Mouse (Mus musculus): ENCODE measurements at regions not wholly inside any gene's neighbourhood (a gene's known extent, or its start where the extent isn't known, plus 50 kb on each side); places are given as distances from the start of the nearest gene placed in this dataset.

- DNase-seq (ENCODE audit: low spot score): peak; percentile 37
Observed at GRCm38 (mm10) chr7:145105831-145106493, 102.0 kb downstream of the 1810010D01Rik start.

GRCm38 (mm10) chr7:145102692-145103091, 105.2 kb downstream of the 1810010D01Rik start:
- DNase-seq (ENCODE audit: low spot score): no peak

- no peak for DNase-seq (ENCODE audit: low spot score)
Observed at GRCm38 (mm10) chr7:145102216-145102615, 105.7 kb downstream of the 1810010D01Rik start.

- no peak for DNase-seq (ENCODE audit: low spot score)
Observed at GRCm38 (mm10) chr7:145098335-145098734, 109.6 kb downstream of the 1810010D01Rik start.

GRCm38 (mm10) chr7:145094134-145094526, 113.8 kb downstream of the 1810010D01Rik start:
- no peak for DNase-seq (ENCODE audit: low spot score)

- DNase-seq (ENCODE audit: low spot score): no peak
Observed at GRCm38 (mm10) chr7:145093417-145094133, 114.3 kb downstream of the 1810010D01Rik start.

- DNase-seq (ENCODE audit: low spot score): no peak
Observed at GRCm38 (mm10) chr7:145092392-145093176, 115.3 kb downstream of the 1810010D01Rik start.

- no peak for DNase-seq (ENCODE audit: low spot score)
Observed at GRCm38 (mm10) chr7:145090849-145091248, 117.1 kb downstream of the 1810010D01Rik start.

- DNase-seq (ENCODE audit: low spot score): no peak
Observed at GRCm38 (mm10) chr7:145089315-145089721, 118.6 kb downstream of the 1810010D01Rik start.

GRCm38 (mm10) chr7:145088655-145089054, 119.3 kb downstream of the 1810010D01Rik start:
- no peak for DNase-seq (ENCODE audit: low spot score)

GRCm38 (mm10) chr7:145087790-145088189, 120.1 kb downstream of the 1810010D01Rik start:
- no peak for DNase-seq (ENCODE audit: low spot score)

GRCm38 (mm10) chr7:145082917-145083752, 124.8 kb downstream of the 1810010D01Rik start:
- no peak for DNase-seq (ENCODE audit: low spot score)

- no peak for DNase-seq (ENCODE audit: low spot score)
Observed at GRCm38 (mm10) chr7:145071996-145072790, 132.5 kb upstream of the Ccnd1 start.

- no peak for DNase-seq (ENCODE audit: low spot score)
Observed at GRCm38 (mm10) chr7:145071533-145071932, 131.8 kb upstream of the Ccnd1 start.

- DNase-seq (ENCODE audit: low spot score): no peak
Observed at GRCm38 (mm10) chr7:145067366-145067765, 127.6 kb upstream of the Ccnd1 start.

GRCm38 (mm10) chr7:145056320-145056719, 116.6 kb upstream of the Ccnd1 start:
- peak; percentile 14 for DNase-seq (ENCODE audit: low spot score)

GRCm38 (mm10) chr7:145051616-145052015, 111.9 kb upstream of the Ccnd1 start:
- DNase-seq (ENCODE audit: low spot score): no peak

GRCm38 (mm10) chr7:145050729-145051128, 111.0 kb upstream of the Ccnd1 start:
- DNase-seq (ENCODE audit: low spot score): no peak

- DNase-seq (ENCODE audit: low spot score): no peak
Observed at GRCm38 (mm10) chr7:145048481-145048877, 108.8 kb upstream of the Ccnd1 start.

GRCm38 (mm10) chr7:145047771-145048480, 108.2 kb upstream of the Ccnd1 start:
- no peak for DNase-seq (ENCODE audit: low spot score)
